28 mouse cellular contexts compared by ENCODE assay signal in the genomic region with DNA sequence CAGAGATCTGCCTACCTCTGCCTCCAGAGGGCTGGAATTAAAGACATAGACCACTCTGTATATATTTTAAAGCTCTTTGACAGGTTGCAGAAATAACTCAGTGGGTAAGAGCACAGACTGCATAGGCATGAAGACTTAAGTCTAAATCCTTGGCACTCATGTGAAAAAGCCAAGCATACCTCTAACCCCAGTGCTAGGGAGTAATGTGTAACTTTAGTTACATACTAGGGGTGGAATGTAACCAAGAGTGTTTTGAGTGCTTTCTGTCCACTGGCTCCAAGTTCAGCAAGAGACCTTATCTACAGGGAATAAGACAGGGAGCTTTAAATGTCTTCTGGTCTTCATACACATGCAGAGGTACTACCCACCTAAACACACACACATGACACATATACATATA.
"Had no signal": no experiment of that assay in that cellular context is flagged by ENCODE, and none has a peak within 500 bp of the region (broad histone marks: within the 10 kb centered on the region; RNA-seq: fewer than 3 reads in every experiment).

No protein-coding gene starts in this region.

- H3K27me3 ChIP-seq: embryonic facial prominence, embryonic 12.5 days; embryonic facial prominence, embryonic 13.5 days; embryonic facial prominence, embryonic 15.5 days had no signal

- H3K9ac ChIP-seq: embryonic facial prominence, embryonic 12.5 days; embryonic facial prominence, embryonic 13.5 days; embryonic facial prominence, embryonic 15.5 days; forebrain, embryonic 12.5 days; forebrain, embryonic 13.5 days; forebrain, embryonic 15.5 days; forebrain, postnatal 0 days had no signal

- H3K9me3 ChIP-seq: embryonic facial prominence, embryonic 10.5 days; embryonic facial prominence, embryonic 12.5 days; embryonic facial prominence, embryonic 13.5 days; embryonic facial prominence, embryonic 15.5 days; forebrain, embryonic 10.5 days; forebrain, embryonic 12.5 days; forebrain, embryonic 13.5 days; forebrain, embryonic 15.5 days had no signal

- DNase-seq: cerebellum, adult 2 months; cerebellum, adult 8-10 months; cerebellum, adult 9-10 months; cerebellum, adult 9-11 months; cerebellum, postnatal 10 days; cerebellum, postnatal 14 days; cerebellum, postnatal 25 days; cerebellum, postnatal 36 days; embryo, embryonic 11 days; forebrain, postnatal 0 days; gastrocnemius, adult 2 months; gastrocnemius, postnatal 10 days; gastrocnemius, postnatal 14 days; gastrocnemius, postnatal 25 days; gastrocnemius, postnatal 36 days; heart, adult 11 months; heart, adult 18-20 months had no signal

- H3K27ac ChIP-seq: embryonic facial prominence, embryonic 10.5 days; embryonic facial prominence, embryonic 12.5 days; embryonic facial prominence, embryonic 13.5 days; embryonic facial prominence, embryonic 15.5 days; forebrain, embryonic 10.5 days; forebrain, embryonic 12.5 days; forebrain, embryonic 13.5 days; forebrain, embryonic 15.5 days; gastrocnemius, adult 2 months had no signal

- H3K4me3 ChIP-seq: embryonic facial prominence, embryonic 10.5 days; embryonic facial prominence, embryonic 12.5 days; embryonic facial prominence, embryonic 13.5 days; embryonic facial prominence, embryonic 15.5 days; erythroblast, embryonic 14.5 days; forebrain, embryonic 10.5 days; forebrain, embryonic 12.5 days; forebrain, embryonic 13.5 days; forebrain, embryonic 15.5 days; gastrocnemius, adult 2 months had no signal

- H3K36me3 ChIP-seq: embryonic facial prominence, embryonic 10.5 days; embryonic facial prominence, embryonic 12.5 days; embryonic facial prominence, embryonic 13.5 days; embryonic facial prominence, embryonic 15.5 days; forebrain, embryonic 10.5 days; forebrain, embryonic 12.5 days; forebrain, embryonic 15.5 days had no signal

- H3K4me2 ChIP-seq: embryonic facial prominence, embryonic 12.5 days; embryonic facial prominence, embryonic 13.5 days; embryonic facial prominence, embryonic 15.5 days; forebrain, embryonic 12.5 days; forebrain, embryonic 13.5 days; forebrain, embryonic 15.5 days had no signal

- ATAC-seq: forebrain, embryonic 13.5 days; forebrain, embryonic 14.5 days; forebrain, embryonic 15.5 days; forebrain, embryonic 16.5 days; forebrain, postnatal 0 days had no signal
